Mouse (Mus musculus) spleen, postnatal 0 days (tissue): ENCODE data around the gene Mobp. TPM values are rescaled to one million over a fixed set of nuclear protein-coding genes. Genes with fewer than 3 reads are reported as not detected.

Source experiments
- polyA plus RNA-seq: library from polyadenylated mRNA; unstranded; fragments of >200 nt; fragmentation: Nextera tagmentation; extraction: Ambion mirVana; gene quantifications from 2 replicates; pipeline ENCODE4 v1.2.1, GENCODE M21; 2015

Mobp gene
- polyA plus RNA-seq: 0.07 TPM in 1 of 2 replicates, not detected in the other

GRCm38 (mm10) chr9:120149222-120149828, at the start of gene Mobp:
TSS of gene Mobp (plus strand) at chr9:120149707.

GRCm38 (mm10) chr9:120110211-120111018, 39.1 kb upstream of the Mobp start, which contains the start of gene Slc25a38:
TSS of gene Slc25a38 (plus strand) at chr9:120110374.

GRCm38 (mm10) chr9:120127538-120128251, 21.8 kb upstream of the Mobp start, which contains the start of gene Rpsa:
TSS of gene Rpsa (plus strand) at chr9:120127689.

Other genes starting within 250 kb of the Mobp start
- 8.3 and 10.4 TPM in 2 replicates for gene Gorasp1, start 212.1 kb upstream of the Mobp start, polyA plus RNA-seq
- 0.12 and 0.29 TPM in 2 replicates for gene Ttc21a, start 212.1 kb upstream of the Mobp start, polyA plus RNA-seq
- 2.4 and 4.1 TPM in 2 replicates for gene Csrnp1, start 165.0 kb upstream of the Mobp start, polyA plus RNA-seq
- 0.05 TPM in 1 of 2 replicates, not detected in the other for gene Xirp1, start 126.1 kb upstream of the Mobp start, polyA plus RNA-seq
- 4.4 and 8.5 TPM in 2 replicates for gene Cx3cr1, start 79.8 kb upstream of the Mobp start, polyA plus RNA-seq
- gene Ccr8, start 57.6 kb upstream of the Mobp start, polyA plus RNA-seq: 0.43 and 0.79 TPM in 2 replicates
- gene Slc25a38, start 39.3 kb upstream of the Mobp start, polyA plus RNA-seq: 107 and 126 TPM in 2 replicates
- gene Rpsa, start 22.0 kb upstream of the Mobp start, polyA plus RNA-seq: 1,614 and 1,633 TPM in 2 replicates
- gene Myrip, start 151.8 kb downstream of the Mobp start, polyA plus RNA-seq: 0.05 and 0.12 TPM in 2 replicates